Mouse (Mus musculus) stomach, postnatal 0 days (tissue): ENCODE results near the gene Hist1h2bk. TPM values are rescaled to one million over a fixed set of nuclear protein-coding genes. Genes with fewer than 3 reads are reported as not detected.
A peak's percentile ranks its signal among the peaks of the same experiment; 100 is the strongest.

Experiments used
- ATAC-seq: fragments of 200-750 bp; cut with Nextera tagmentation; 2 replicates; pipeline ENCODE4 v1.8.0; 2017; ENCODE audit not compliant: low FRiP score, low TSS enrichment
- DNase-seq: peaks from one replicate; pipeline ENCODE4 v3.0.0-alpha.2; 2016; ENCODE audit warnings: low spot score
- H3K27ac ChIP-seq: fragments of 300-500 bp; sonication (generic); replicated peaks from 2 replicates; pipeline ENCODE4 v1.5.1; 2014; ENCODE audit warnings: mild to moderate bottlenecking, control low read depth
- H3K27me3 ChIP-seq: fragments of 300-500 bp; sonication (generic); 2 replicates; pipeline ENCODE4 v1.6.1; 2014; ENCODE audit warnings: low read length; ENCODE audit not compliant: control insufficient read depth, insufficient read depth
- H3K36me3 ChIP-seq: fragments of 300-500 bp; sonication (generic); 2 replicates; pipeline ENCODE4 v1.6.1; 2014; ENCODE audit warnings: low read length, mixed read lengths; ENCODE audit not compliant: control insufficient read depth, insufficient read depth
- H3K4me1 ChIP-seq: fragments of 300-500 bp; sonication (generic); replicated peaks from 2 replicates; pipeline ENCODE4 v1.6.1; 2014; ENCODE audit warnings: antibody characterized with exemption; ENCODE audit not compliant: control insufficient read depth, insufficient read depth
- H3K4me2 ChIP-seq: fragments of 300-500 bp; sonication (generic); replicated peaks from 2 replicates; pipeline ENCODE4 v1.6.1; 2014; ENCODE audit warnings: low read depth, mild to moderate bottlenecking, control low read depth, moderate library complexity
- H3K4me3 ChIP-seq: fragments of 300-500 bp; sonication (generic); 2 replicates; pipeline ENCODE4 v1.5.1; 2014; ENCODE audit warnings: low read depth, low read length, control low read depth
- H3K9ac ChIP-seq: fragments of 300-500 bp; sonication (generic); 2 replicates; pipeline ENCODE4 v1.6.1; 2014; ENCODE audit warnings: mild to moderate bottlenecking, low read length, control low read depth, mixed read lengths
- H3K9me3 ChIP-seq: fragments of 300-500 bp; sonication (generic); 2 replicates; pipeline ENCODE4 v1.6.1; 2016; ENCODE audit warnings: low read length; ENCODE audit not compliant: control insufficient read depth
- CTCF ChIP-seq: IDR thresholded peaks from 2 replicates; pipeline ENCODE4 v1.5.1; 2016; ENCODE audit warnings: antibody characterized with exemption, low read depth, mild to moderate bottlenecking, moderate library complexity
- EP300 ChIP-seq: optimal IDR thresholded peaks from 2 replicates; pipeline ENCODE3; 2016; ENCODE audit warnings: antibody characterized with exemption
- WGBS: fragments of 180-500 bp; shearing (Covaris S2); extraction: QIAGEN DNeasy Blood & Tissue Kit; methylation state at CpG from one replicate; pipeline ENCODE4 v1.1.7; 2014; 5-methylcytosine and 5-hydroxymethylcytosine counted together
- polyA plus RNA-seq: library from polyadenylated mRNA; unstranded; fragments of >200 nt; fragmentation: Nextera tagmentation; extraction: Ambion mirVana; gene quantifications from 2 replicates; pipeline ENCODE4 v1.2.1, GENCODE M21; 2015

The Hist1h2bk gene
- polyA plus RNA-seq, 1 experiment from 2014 or later: 0.99 TPM

DNA sequence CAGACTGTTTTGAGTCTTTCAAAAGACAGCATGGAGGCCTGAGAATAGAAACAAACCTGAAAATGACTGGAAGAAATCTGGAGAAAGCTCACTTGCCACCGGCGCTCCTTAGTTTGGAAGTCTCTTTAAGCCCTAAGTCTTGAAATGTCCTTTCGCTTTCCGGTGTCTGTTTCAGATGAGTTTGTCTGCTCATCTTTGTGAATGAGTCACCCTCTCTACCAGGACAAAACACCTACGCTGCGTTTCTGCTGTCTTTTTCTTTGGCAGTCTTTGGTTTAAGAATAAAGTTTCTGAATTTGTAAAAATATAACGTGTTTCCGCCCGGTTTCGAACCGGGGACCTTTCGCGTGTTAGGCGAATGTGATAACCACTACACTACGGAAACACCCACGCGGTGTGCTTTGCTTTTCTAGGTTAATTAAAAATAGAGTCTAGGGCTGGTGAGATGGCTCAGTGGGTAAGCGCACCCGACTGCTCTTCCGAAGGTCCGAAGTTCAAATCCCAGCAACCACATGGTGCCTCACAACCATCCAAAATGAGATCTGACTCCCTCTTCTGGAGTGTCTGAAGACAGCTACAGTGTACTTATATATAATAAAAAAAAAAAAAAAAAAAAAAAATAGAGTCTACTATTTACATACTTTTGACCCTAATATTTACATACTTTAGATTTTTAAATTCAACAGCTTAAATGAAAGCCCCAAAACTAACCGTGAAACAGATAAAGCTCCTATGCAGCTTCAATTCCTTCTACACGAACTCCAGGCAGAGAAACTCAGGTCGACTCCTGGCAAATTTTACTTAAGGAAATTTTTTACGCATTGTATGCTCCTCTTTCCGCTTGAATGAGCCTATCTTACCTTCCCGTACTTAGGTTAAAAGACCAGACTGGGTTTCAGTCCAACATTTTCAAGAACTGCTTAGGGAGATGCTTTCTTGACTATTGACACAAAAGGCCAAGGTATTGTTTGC is 19.9 kb upstream of the Hist1h2bk start:
- no peak overlapping the region for H3K27ac ChIP-seq
- ATAC-seq (peak; percentile 93), DNase-seq (peak; percentile 82)
- TF ChIP-seq EP300: no peak
- TF ChIP-seq CTCF: peak; percentile 33
- H3K4me2 ChIP-seq: no peak overlapping the region
- H3K27me3 ChIP-seq: peaks cover 6% of the 10 kb centered on the region; the same call in 1 of the 2 replicates
- H3K4me1 ChIP-seq: no peaks in the 10 kb centered on the region
- H3K4me3 ChIP-seq: no peak overlapping the region
- H3K36me3 ChIP-seq: no peaks in the 10 kb centered on the region
- no peaks in the 10 kb centered on the region for H3K9me3 ChIP-seq
- no peak overlapping the region for H3K9ac ChIP-seq
- WGBS: 15% methylated on average over 27 of the region's 27 CpGs

DNA sequence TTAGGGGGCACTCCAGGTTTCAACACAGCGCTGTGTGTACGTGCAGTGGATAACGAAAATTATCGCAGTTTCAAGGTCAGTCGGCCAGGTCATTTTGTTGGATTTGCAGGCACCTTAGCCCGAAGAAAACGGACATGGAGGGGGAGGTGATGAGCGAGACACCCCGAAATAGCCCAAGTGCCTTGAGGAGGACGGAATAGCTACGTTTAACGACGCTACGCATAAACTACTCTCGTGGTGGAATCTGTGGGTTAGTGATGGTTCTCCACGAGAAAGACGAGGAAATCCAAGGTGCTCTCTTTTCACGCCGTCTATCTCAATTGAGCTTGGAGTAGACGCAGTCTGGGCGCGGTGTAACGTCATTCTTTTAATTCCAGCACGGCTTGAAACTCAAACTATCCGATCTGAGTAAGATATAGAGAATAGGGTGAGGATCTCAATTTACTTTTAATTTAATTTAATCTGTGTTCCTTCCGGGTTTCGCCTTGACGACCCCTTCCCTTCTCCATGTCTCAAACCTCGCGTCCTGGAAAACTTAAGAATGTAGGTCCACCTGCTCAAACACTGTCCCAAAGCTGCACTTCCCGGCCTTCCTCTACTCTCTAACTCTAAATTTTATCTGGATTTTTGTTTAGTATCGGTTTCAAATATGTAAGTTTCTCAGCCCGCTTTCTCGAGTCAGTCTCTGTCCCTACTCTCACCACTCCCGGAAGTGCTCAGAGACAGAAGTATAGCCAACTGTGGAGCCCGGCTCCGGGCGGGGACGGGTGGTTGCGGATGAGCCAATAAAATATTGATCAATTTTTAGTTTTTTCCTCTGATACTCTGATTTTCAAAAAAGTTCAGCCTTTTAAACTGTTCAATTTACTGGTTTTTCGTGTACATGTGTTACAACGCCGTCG is 15.5 kb upstream of the Hist1h2bk start:
- Histone ChIP-seq H3K36me3 (no peaks in the 10 kb centered on the region), H3K9ac (0 out of 2 replicates have a peak overlapping the region, but pooled peaks have one; percentile 32), H3K27me3 (peaks cover 4% of the 10 kb centered on the region; the same call in 1 of the 2 replicates), H3K4me1 (no peaks in the 10 kb centered on the region), H3K4me3 (peak overlapping the region; percentile 38), H3K27ac (no peak overlapping the region), H3K4me2 (peak overlapping the region; percentile 49), H3K9me3 (no peaks in the 10 kb centered on the region)
- WGBS: 4% methylated on average over 44 of the region's 44 CpGs
- ATAC-seq (no peak), DNase-seq (peak; percentile 34)
- TF ChIP-seq CTCF: no peak
- TF ChIP-seq EP300: no peak

DNA sequence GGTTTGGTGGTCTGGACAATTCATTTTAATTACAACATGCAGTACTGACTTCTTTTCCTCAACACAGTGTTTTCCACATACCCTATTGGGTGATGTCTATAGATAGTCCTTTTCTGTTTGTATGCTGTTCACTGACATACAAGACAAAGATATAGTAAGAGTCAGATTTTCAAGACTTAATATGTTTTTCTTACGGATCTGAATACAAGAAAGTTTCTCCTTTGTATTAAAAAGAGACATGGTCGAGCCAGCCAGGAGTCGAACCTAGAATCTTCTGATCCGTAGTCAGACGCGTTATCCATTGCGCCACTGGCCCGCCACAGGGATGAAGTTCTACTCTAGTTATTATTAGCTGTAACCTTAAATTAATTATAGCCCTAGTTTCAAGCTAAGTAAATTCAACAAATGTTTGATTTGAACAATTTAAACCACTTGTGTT is 14.8 kb upstream of the Hist1h2bk start:
- Histone ChIP-seq H3K27ac (no peak overlapping the region), H3K36me3 (no peaks in the 10 kb centered on the region), H3K9ac (no peak overlapping the region), H3K9me3 (no peaks in the 10 kb centered on the region), H3K27me3 (no peaks in the 10 kb centered on the region), H3K4me1 (no peaks in the 10 kb centered on the region), H3K4me3 (peak overlapping the region; percentile 38), H3K4me2 (peak overlapping the region; percentile 49)
- WGBS: 2% methylated on average over 8 of the region's 8 CpGs
- no peak for TF ChIP-seq EP300
- TF ChIP-seq CTCF: no peak
- ATAC-seq: peak; percentile 73
- peak; percentile 59 for DNase-seq

DNA sequence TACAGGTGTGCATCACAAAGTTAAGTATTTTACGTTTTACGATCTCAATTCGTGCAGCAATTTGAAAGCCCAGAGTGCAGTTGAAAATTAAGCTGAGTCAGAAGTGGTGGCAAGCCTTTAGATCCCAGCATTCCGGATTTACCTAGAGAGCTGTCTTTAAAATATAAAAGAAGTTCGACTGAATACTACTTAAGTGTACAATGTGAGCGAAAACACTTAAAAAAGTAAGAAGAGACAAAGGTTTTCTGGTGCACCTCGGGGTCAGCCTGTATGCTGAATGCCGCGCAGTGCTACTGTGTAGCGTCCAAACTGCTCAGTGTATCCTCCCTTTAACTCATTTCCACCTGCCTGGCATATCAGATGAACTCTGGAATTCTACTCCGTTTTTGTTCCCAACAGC is 14.1 kb upstream of the Hist1h2bk start:
- no peak for TF ChIP-seq CTCF
- no peak for TF ChIP-seq EP300
- peak overlapping the region; percentile 9 for H3K9ac ChIP-seq
- H3K27ac ChIP-seq: no peak overlapping the region
- H3K4me3 ChIP-seq: peak overlapping the region; percentile 38
- H3K27me3 ChIP-seq: no peaks in the 10 kb centered on the region
- no peaks in the 10 kb centered on the region for H3K36me3 ChIP-seq
- no peaks in the 10 kb centered on the region for H3K4me1 ChIP-seq
- DNase-seq: no peak
- H3K4me2 ChIP-seq: peak overlapping the region; percentile 49
- ATAC-seq: no peak
- no peaks in the 10 kb centered on the region for H3K9me3 ChIP-seq
- under 1% methylated on average over 11 of the region's 11 CpGs for WGBS

GRCm38 (mm10) chr13:22022241-22022640 is 13.4 kb upstream of the Hist1h2bk start:
- Histone ChIP-seq H3K36me3 (no peaks in the 10 kb centered on the region), H3K9ac (peak overlapping the region; percentile 9), H3K4me2 (peak overlapping the region; percentile 49), H3K27ac (no peak overlapping the region), H3K27me3 (no peaks in the 10 kb centered on the region), H3K4me1 (no peaks in the 10 kb centered on the region), H3K4me3 (peak overlapping the region; percentile 38), H3K9me3 (no peaks in the 10 kb centered on the region)
- WGBS: 2% methylated on average over 9 of the region's 9 CpGs
- peak; percentile 85 for ATAC-seq
- TF ChIP-seq CTCF (no peak), EP300 (no peak)
- DNase-seq: peak; percentile 84
